Mouse (Mus musculus) layer of hippocampus, postnatal 25 days (tissue): ENCODE data around the gene Khdrbs1. TPM values are rescaled to one million over a fixed set of nuclear protein-coding genes. Genes with fewer than 3 reads are reported as not detected.

Experiments
- DNase-seq, 2 experiments: peaks; one replicate each; pipeline ENCODE4 v3.0.0; 2022; ENCODE audit warnings: mixed read lengths in 2 of 2, low spot score in 1 of 2; ENCODE audit errors: extremely low spot score in 1 of 2
- microRNA-seq, 2 experiments: library from miRNA; unstranded; fragments of <30 nt; microRNA quantifications; one replicate each; pipeline ENCODE4 v1.2.0; 2021
- total RNA-seq, 2 experiments: library from RNA; stranded (reverse); gene quantifications; 2 replicates each; pipeline ENCODE4 v1.2.3; 2021

Gene Khdrbs1
- total RNA-seq, 2 experiments from 2014 or later = 90.0 to 91.4 TPM

GRCm38 (mm10) chr4:129683901-129684493, 58.1 kb downstream of the Khdrbs1 start:
- no peak for DNase-seq

DNA sequence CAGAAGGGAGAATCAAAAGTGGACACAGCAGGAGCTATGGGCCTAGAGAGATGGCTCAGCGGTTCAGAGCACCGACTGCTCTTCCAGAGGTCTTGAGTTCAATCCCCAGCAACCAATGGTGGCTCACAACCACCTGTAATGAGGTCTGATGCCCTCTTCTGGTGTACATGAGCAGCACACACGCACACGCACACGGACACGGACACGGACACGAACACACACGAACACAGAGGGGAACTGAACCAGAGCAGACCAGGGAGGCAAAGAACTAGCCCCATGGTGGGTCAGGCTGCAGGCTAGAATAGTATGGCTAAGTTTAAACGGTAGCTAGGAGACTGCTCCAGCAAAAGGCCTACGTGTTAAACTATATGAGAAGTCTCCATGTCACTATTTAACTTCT, 60.3 kb downstream of the Khdrbs1 start:
- no peak for DNase-seq

GRCm38 (mm10) chr4:129672878-129673449, 69.1 kb downstream of the Khdrbs1 start:
- DNase-seq = no peak

DNA sequence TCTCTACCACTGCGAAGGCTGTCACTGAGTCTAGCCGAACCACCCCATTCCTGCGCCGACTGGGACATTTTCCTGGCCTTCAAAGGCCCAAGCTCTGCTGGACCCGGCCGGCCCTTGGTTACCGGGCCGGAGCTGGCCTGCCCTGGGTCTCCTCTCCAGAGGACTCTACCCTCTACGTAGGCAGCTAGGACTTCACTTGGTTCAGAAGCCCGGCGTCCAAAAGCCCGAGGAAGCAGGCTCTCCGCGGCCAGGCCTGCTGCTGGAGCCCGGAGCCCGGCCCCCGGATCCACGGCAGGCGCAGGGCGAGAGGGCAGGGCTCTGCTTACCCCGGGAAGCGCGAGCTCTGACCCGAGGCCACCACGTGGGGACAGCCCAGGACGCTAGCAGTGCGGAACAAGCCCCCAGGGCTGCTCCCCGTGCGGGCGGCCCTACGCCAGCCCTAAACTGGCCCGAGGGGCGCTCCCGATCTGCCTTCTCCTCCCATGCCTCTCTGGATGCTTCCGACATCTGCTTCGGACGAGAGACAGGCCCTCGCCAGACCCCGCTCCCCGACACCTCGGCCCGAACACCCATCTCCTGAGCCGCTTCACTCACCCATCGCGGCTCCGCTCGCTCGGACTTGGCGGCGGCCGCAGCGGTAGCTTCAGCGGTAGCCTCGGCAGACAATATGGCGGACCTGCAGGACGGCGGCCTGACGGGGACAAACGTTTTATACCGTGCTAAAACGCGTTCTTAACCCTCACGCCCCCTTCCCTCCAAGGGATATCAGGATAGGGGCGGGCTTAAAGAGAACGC, 69.8 kb downstream of the Khdrbs1 start, which contains the start of gene Kpna6:
Gene Kpna6, minus strand, starts transcription at position 685 of the 795 bp plus-strand sequence.
- DNase-seq = peak; percentile 88 to 90

GRCm38 (mm10) chr4:129671491-129672082, 70.5 kb downstream of the Khdrbs1 start:
- DNase-seq = peak in 1 of 2 experiments; percentile 44

DNA sequence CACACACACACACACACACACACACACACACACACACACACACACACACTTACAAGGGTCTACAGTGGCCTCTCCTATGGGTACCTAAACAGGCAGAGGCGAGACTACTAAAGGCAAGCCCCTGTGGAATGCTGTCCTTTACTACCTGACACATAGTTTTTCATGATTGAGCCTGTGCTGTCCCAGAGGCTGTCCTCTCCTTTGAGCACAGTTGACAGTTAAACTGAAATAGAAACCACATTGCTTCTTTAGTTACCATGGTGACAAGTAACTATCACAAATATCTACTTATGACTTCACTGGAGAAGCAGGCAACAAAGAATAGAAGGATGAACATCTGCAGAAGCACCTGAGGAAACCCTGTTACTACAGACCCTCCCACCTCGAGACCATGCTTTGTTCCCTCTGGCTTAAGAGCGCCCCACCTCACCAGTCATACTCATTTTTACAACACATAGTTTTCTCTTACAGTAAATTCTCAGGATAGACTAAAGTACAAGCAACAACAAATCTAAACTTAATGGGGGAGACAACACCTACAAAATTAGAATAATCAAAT, 79.8 kb downstream of the Khdrbs1 start:
- no peak for DNase-seq

- DNase-seq = no peak
These were observed 80.5 kb downstream of the Khdrbs1 start for GRCm38 (mm10) chr4:129661584-129661983.

DNA sequence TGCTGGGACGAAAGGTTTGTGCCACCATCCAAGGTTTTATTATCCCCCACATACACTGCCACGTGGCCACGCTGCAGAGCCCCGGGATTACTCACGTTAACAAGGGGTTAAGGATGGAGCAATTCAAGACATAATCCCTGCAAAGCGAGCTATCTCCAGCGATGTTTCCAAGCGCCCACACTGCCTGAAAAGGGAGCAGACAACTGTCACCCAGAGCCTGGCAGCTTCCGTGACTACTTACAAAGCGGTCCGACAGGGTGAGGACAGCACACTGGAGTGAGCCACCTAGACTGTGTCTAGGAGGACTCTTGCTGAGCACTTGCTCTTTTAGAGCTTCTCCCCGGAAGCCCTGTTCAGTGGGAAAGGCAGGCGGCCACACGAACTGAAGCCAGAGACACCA, 87.3 kb downstream of the Khdrbs1 start:
- no peak for DNase-seq

Small RNAs within 50 kb of the gene (microRNA-seq; reads per million reads assigned to microRNA genes)
- gene Gm28017 (0 reads per million in 2 experiments), gene Mir7016 (3.0 to 4.0 reads per million in 2 experiments)

Other genes with a start within 250 kb of the Khdrbs1 start
- gene Marcksl1, start 228.7 kb downstream of the Khdrbs1 start, total RNA-seq = 100 to 1,000 TPM; 170 to 171 TPM
- 10 to 100 TPM; 37.0 to 48.7 TPM for gene Hdac1, start 199.6 kb downstream of the Khdrbs1 start, total RNA-seq
- 1 to 10 TPM; 3.3 to 3.5 TPM for gene Lck, start 168.7 kb downstream of the Khdrbs1 start, total RNA-seq
- under 1 TPM in 1 of 2 experiments, not detected in 1; 0.81 TPM for gene Fam167b, start 163.8 kb downstream of the Khdrbs1 start, total RNA-seq
- gene Eif3i, start 141.7 kb downstream of the Khdrbs1 start, total RNA-seq = 100 to 1,000 TPM; 128 TPM
- 10 to 100 TPM; 78.8 to 80.7 TPM for gene Tmem234, start 141.6 kb downstream of the Khdrbs1 start, total RNA-seq
- 1 to 10 TPM; 3.6 to 6.8 TPM for gene Dcdc2b, start 128.0 kb downstream of the Khdrbs1 start, total RNA-seq
- gene Iqcc, start 123.2 kb downstream of the Khdrbs1 start, total RNA-seq = 10 to 100 TPM; 32.9 to 41.9 TPM
- gene Ccdc28b, start 118.4 kb downstream of the Khdrbs1 start, total RNA-seq = 10 to 100 TPM; 71.6 to 84.5 TPM
- 10 to 100 TPM; 44.0 to 44.1 TPM for gene Txlna, start 101.2 kb downstream of the Khdrbs1 start, total RNA-seq
- gene Kpna6, start 69.5 kb downstream of the Khdrbs1 start, total RNA-seq = 10 to 100 TPM; 91.5 to 96.8 TPM
- 10 to 100 TPM; 12.5 to 18.6 TPM for gene Tmem39b, start 45.5 kb downstream of the Khdrbs1 start, total RNA-seq
- gene Ptp4a2, start 68.9 kb upstream of the Khdrbs1 start, total RNA-seq = 100 to 1,000 TPM; 132 to 145 TPM
- under 1 TPM; 0.30 to 0.35 TPM for gene Spocd1, start 186.9 kb upstream of the Khdrbs1 start, total RNA-seq
- gene Adgrb2, start 242.6 kb upstream of the Khdrbs1 start, total RNA-seq = 100 to 1,000 TPM; 516 to 583 TPM